Mouse (Mus musculus): ENCODE data around the gene Ssh2.
A peak's percentile ranks its signal among the peaks of the same experiment; 100 is the strongest.

GRCm38 (mm10) chr11:77216761-77217130 lies 659 bp downstream of the Ssh2 start:
- TF ChIP-seq CTCF (IDR thresholded peaks at IDR 0.05; ENCODE audit: borderline replicate concordance, insufficient read depth, low read length), result no peak
- TF ChIP-seq POLR2A (IDR thresholded peaks at IDR 0.05; ENCODE audit: low read depth, low read length), result 0 out of 2 replicates have a peak, but pooled peaks have one; percentile 14
